Mouse (Mus musculus): Measurements from ENCODE around the gene Acvr2b. TPM values are rescaled to one million over a fixed set of nuclear protein-coding genes. Genes with fewer than 3 reads are reported as not detected.

The Acvr2b gene
- polyA plus RNA-seq, 1 experiment from 2014 or later, result 20.3 TPM

GRCm38 (mm10) chr9:119408898-119409664 is 7.2 kb downstream of the Acvr2b start:
- no peak overlapping the region for H3K4me3 ChIP-seq (replicated peaks)
- no peak overlapping the region for H3K9ac ChIP-seq
- H3K9me3 ChIP-seq, result peaks cover 4% of the 10 kb centered on the region; the same call in 1 of the 2 replicates
- no peak overlapping the region for H3K4me2 ChIP-seq
- WGBS, result 64% methylated on average over 11 of the region's 11 CpGs
- H3K27ac ChIP-seq, result 0 out of 2 replicates have a peak overlapping the region, but pooled peaks have one; percentile 21
- ATAC-seq (ENCODE audit: insufficient read depth, low FRiP score, low read depth), result no peak
- peaks cover 12% of the 10 kb centered on the region for H3K36me3 ChIP-seq
- H3K27me3 ChIP-seq (replicated peaks), result no peaks in the 10 kb centered on the region
- H3K4me1 ChIP-seq, result peaks cover 8% of the 10 kb centered on the region

- no peak for ATAC-seq (ENCODE audit: insufficient read depth, low FRiP score, low read depth)
- no peak overlapping the region for H3K9ac ChIP-seq
- peaks cover 12% of the 10 kb centered on the region for H3K36me3 ChIP-seq
- H3K27ac ChIP-seq, result no peak overlapping the region
- no peaks in the 10 kb centered on the region for H3K27me3 ChIP-seq (replicated peaks)
- H3K4me1 ChIP-seq, result peaks cover 8% of the 10 kb centered on the region
- H3K4me3 ChIP-seq (replicated peaks), result no peak overlapping the region
- H3K9me3 ChIP-seq, result peaks cover 4% of the 10 kb centered on the region; the same call in 1 of the 2 replicates
- WGBS, result 79% methylated on average over 5 of the region's 5 CpGs
- no peak overlapping the region for H3K4me2 ChIP-seq
These were observed 7.9 kb downstream of the Acvr2b start for GRCm38 (mm10) chr9:119409864-119410263.

DNA sequence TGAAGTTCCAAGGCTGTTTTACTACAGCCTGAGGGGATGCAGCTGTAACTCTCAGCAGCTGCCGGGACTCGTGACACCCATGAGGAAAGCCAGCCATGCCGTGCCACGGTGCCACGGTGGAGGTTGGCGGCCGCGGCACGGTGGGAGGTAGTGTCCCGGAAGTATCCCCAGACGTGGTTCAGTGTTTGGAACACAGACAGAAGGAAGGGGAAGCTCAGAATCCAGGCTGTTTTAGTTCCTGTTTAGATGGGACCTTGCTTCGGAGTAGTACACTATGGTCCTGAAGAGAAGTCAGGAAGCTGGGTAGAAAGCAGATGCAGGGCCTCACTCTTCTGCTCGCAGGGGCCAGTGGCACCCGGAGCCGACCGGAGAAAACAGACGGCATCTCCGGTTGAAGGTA is 16.1 kb downstream of the Acvr2b start:
- WGBS, result 64% methylated on average over 18 of the region's 18 CpGs
- no peak overlapping the region for H3K9ac ChIP-seq
- H3K27ac ChIP-seq, result 0 out of 2 replicates have a peak overlapping the region, but pooled peaks have one; percentile 24
- no peak for ATAC-seq (ENCODE audit: insufficient read depth, low FRiP score, low read depth)
- peak overlapping the region; percentile 13; the same call in 1 of the 2 replicates for H3K4me2 ChIP-seq
- H3K4me1 ChIP-seq, result peaks cover 8% of the 10 kb centered on the region; the same call in 1 of the 2 replicates
- no peak overlapping the region for H3K4me3 ChIP-seq (replicated peaks)
- H3K9me3 ChIP-seq, result peaks cover 4% of the 10 kb centered on the region; the same call in 1 of the 2 replicates
- H3K27me3 ChIP-seq (replicated peaks), result no peaks in the 10 kb centered on the region
- H3K36me3 ChIP-seq, result peaks cover 3% of the 10 kb centered on the region; the same call in 1 of the 2 replicates

DNA sequence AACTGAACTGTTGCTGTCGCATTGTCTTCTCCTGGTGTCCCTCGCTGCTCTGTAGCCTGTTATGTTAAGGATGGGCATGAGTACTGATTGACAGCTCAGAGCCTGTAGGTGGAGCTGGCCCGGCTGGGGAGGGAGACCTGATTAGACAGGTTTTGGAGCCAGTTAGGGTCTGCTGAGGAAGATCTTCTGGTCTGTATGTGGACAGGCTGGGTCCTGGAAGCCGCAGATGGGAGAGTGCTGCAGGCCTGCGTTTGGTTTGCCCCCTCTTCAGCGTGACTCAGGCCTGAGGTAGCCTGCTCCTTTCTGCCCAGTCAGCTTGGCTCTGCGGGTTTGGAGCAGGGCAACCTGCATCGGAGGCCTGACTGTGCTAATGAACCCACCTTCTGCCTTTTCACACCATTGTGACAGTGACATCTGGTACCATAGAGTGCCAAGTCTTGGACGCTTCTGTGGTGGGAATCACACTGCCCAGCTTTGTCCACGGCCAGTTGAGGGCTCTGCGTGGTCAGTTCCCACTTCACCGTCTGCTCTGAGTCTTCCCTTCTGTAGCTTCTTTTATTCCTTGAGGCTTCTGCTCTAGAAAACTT is 18.0 kb downstream of the Acvr2b start:
- Histone ChIP-seq H3K36me3 (no peaks in the 10 kb centered on the region), H3K9ac (no peak overlapping the region), H3K27me3 (replicated peaks) (no peaks in the 10 kb centered on the region), H3K4me1 (peaks cover 17% of the 10 kb centered on the region), H3K27ac (no peak overlapping the region), H3K9me3 (no peaks in the 10 kb centered on the region), H3K4me2 (no peak overlapping the region), H3K4me3 (replicated peaks) (no peak overlapping the region)
- ATAC-seq (ENCODE audit: insufficient read depth, low FRiP score, low read depth), result no peak
- WGBS, result 81% methylated on average over 12 of the region's 12 CpGs

DNA sequence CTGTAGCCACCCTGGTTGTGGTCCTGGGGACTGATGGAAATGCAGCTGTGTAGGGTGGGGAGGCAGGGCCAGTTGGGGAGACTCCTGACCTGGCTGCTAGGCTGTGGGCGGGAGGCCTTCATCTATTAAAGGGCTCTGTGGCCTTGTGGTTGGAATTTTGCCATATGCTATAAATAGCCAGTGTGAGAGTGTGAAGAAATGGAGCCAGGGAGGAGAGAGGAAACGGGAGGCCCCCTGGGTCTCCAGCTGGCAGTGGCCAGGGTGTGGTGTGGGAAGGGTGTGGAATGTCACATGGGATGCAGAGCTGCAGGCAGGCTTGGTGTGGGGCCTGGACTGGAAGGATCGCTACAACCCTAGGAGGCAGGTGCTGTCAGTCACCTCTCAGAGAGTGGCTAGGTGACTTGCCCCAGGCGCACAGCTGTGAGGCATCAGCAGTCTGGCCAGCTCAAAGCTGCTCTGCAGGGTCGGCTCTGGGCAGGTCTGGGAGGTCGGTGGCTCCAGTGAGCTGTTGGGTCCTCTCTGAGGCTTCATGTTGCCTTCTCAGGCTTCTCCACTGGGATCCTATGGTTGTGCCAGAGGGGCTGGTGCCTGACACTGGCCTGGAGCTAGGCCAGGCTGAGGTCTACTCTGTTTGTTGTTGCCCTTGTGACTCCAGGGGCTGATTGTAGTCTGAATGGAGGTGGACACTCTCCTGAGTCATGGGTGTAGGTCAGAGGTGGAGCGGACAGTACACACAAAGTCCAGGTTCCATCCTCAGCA is 23.5 kb downstream of the Acvr2b start:
- Histone ChIP-seq H3K4me2 (peak overlapping the region; percentile 24), H3K9me3 (no peaks in the 10 kb centered on the region), H3K9ac (no peak overlapping the region), H3K36me3 (0 out of 2 replicates have a peak, but pooled peaks cover 3% of the 10 kb centered on the region), H3K27me3 (replicated peaks) (no peaks in the 10 kb centered on the region), H3K4me3 (replicated peaks) (no peak overlapping the region), H3K4me1 (peaks cover 33% of the 10 kb centered on the region), H3K27ac (peak overlapping the region; percentile 77)
- 18% methylated on average over 7 of the region's 7 CpGs for WGBS
- ATAC-seq (ENCODE audit: insufficient read depth, low FRiP score, low read depth), result peak; percentile 89

GRCm38 (mm10) chr9:119425976-119426415 is 24.1 kb downstream of the Acvr2b start:
- 75% methylated on average over 13 of the region's 13 CpGs for WGBS
- H3K4me2 ChIP-seq, result no peak overlapping the region
- H3K4me3 ChIP-seq (replicated peaks), result no peak overlapping the region
- no peaks in the 10 kb centered on the region for H3K9me3 ChIP-seq
- 0 out of 2 replicates have a peak, but pooled peaks cover 3% of the 10 kb centered on the region for H3K36me3 ChIP-seq
- ATAC-seq (ENCODE audit: insufficient read depth, low FRiP score, low read depth), result no peak
- peaks cover 33% of the 10 kb centered on the region for H3K4me1 ChIP-seq
- H3K9ac ChIP-seq, result no peak overlapping the region
- peak overlapping the region; percentile 26; the same call in 1 of the 2 replicates for H3K27ac ChIP-seq
- no peaks in the 10 kb centered on the region for H3K27me3 ChIP-seq (replicated peaks)

- 58% methylated on average over 7 of the region's 7 CpGs for WGBS
- H3K4me3 ChIP-seq (replicated peaks), result no peak overlapping the region
- 0 out of 2 replicates have a peak, but pooled peaks cover 3% of the 10 kb centered on the region for H3K36me3 ChIP-seq
- ATAC-seq (ENCODE audit: insufficient read depth, low FRiP score, low read depth), result no peak
- H3K9ac ChIP-seq, result no peak overlapping the region
- no peaks in the 10 kb centered on the region for H3K27me3 ChIP-seq (replicated peaks)
- H3K9me3 ChIP-seq, result no peaks in the 10 kb centered on the region
- H3K4me1 ChIP-seq, result peaks cover 33% of the 10 kb centered on the region
- no peak overlapping the region for H3K4me2 ChIP-seq
- peak overlapping the region; percentile 26 for H3K27ac ChIP-seq
These were observed 24.6 kb downstream of the Acvr2b start for GRCm38 (mm10) chr9:119426483-119426882.

DNA sequence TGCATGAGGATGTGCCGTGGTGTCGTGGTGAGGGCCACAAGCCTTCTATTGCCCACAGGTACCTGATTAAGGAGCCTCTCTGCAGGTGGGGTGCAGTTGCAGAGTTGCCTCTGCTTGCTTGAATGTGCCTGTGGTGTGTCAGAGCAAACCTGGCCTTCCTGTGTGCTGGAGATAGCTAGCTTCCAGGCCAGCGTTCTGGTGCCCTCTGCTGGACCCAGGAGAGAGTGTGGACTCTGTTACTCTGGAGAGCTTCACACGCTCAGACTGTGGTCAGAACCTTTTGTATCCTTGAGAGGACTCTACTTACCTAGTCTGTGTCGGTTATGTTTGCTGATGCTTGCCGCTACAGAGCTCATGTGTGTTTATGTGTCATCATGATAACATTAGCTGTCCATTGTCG is 28.4 kb downstream of the Acvr2b start:
- peak; percentile 48; the same call in 1 of the 2 replicates for ATAC-seq (ENCODE audit: insufficient read depth, low FRiP score, low read depth)
- peaks cover 17% of the 10 kb centered on the region for H3K4me1 ChIP-seq
- no peak overlapping the region for H3K4me3 ChIP-seq (replicated peaks)
- no peak overlapping the region for H3K9ac ChIP-seq
- peaks cover 18% of the 10 kb centered on the region for H3K36me3 ChIP-seq
- no peaks in the 10 kb centered on the region for H3K9me3 ChIP-seq
- WGBS, result 35% methylated on average over 7 of the region's 7 CpGs
- H3K27ac ChIP-seq, result no peak overlapping the region
- no peak overlapping the region for H3K4me2 ChIP-seq
- no peaks in the 10 kb centered on the region for H3K27me3 ChIP-seq (replicated peaks)

GRCm38 (mm10) chr9:119435855-119436254 is 33.9 kb downstream of the Acvr2b start:
- Histone ChIP-seq H3K9ac (no peak overlapping the region), H3K27ac (no peak overlapping the region), H3K36me3 (peaks cover 16% of the 10 kb centered on the region), H3K4me2 (no peak overlapping the region), H3K27me3 (replicated peaks) (no peaks in the 10 kb centered on the region), H3K4me3 (replicated peaks) (no peak overlapping the region), H3K4me1 (no peaks in the 10 kb centered on the region), H3K9me3 (no peaks in the 10 kb centered on the region)
- ATAC-seq (ENCODE audit: insufficient read depth, low FRiP score, low read depth), result no peak
- 68% methylated on average over 2 of the region's 2 CpGs for WGBS

- 90% methylated on average over 12 of the region's 12 CpGs for WGBS
- Histone ChIP-seq H3K4me3 (replicated peaks) (no peak overlapping the region), H3K4me2 (no peak overlapping the region), H3K36me3 (peaks cover 7% of the 10 kb centered on the region), H3K9me3 (no peaks in the 10 kb centered on the region), H3K9ac (no peak overlapping the region), H3K27ac (no peak overlapping the region), H3K4me1 (no peaks in the 10 kb centered on the region), H3K27me3 (replicated peaks) (no peaks in the 10 kb centered on the region)
- no peak for ATAC-seq (ENCODE audit: insufficient read depth, low FRiP score, low read depth)
These were observed 36.1 kb downstream of the Acvr2b start for GRCm38 (mm10) chr9:119438065-119438464.

DNA sequence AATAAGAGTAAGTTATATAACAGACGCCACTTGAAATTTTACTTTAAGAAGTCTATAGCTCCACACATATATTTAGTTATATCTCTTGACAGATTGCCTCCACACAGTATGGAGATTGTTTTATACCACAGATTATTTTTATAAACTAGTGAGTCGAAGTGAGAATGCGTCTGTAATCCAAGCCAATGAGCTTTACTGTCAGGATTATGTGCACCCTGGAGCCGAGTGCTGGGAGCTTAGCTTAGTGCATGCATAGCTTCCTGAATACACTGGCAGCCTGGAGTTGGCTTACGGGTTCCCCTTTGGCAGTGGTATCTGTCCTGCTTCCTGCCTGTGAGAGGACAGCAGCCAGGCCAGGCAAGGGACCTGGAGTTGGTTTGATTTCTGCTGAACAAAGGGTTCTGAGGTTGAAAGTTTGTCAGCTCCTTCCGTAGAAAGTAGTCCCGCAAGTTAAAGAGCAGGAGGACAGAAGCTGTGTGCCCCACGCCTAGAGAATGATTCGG is 36.6 kb downstream of the Acvr2b start:
- no peak overlapping the region for H3K9ac ChIP-seq
- H3K4me1 ChIP-seq, result no peaks in the 10 kb centered on the region
- no peak overlapping the region for H3K4me2 ChIP-seq
- H3K36me3 ChIP-seq, result peaks cover 5% of the 10 kb centered on the region
- 90% methylated on average over 9 of the region's 9 CpGs for WGBS
- ATAC-seq (ENCODE audit: insufficient read depth, low FRiP score, low read depth), result no peak
- H3K27ac ChIP-seq, result no peak overlapping the region
- no peaks in the 10 kb centered on the region for H3K9me3 ChIP-seq
- no peaks in the 10 kb centered on the region for H3K27me3 ChIP-seq (replicated peaks)
- H3K4me3 ChIP-seq (replicated peaks), result no peak overlapping the region
